Mouse (Mus musculus): ENCODE measurements around the gene Gas2l3. TPM values are rescaled to one million over a fixed set of nuclear protein-coding genes. Genes with fewer than 3 reads are reported as not detected.

The Gas2l3 gene
- polyA plus RNA-seq, 2 experiments: 5.9 to 11.3 TPM

GRCm38 (mm10) chr10:89391571-89392163, 52.1 kb downstream of the Gas2l3 start:
- Histone ChIP-seq H3K27ac (replicated peaks; ENCODE audit: low read depth, low read length) (no peak overlapping the region), H3K27me3 (ENCODE audit: control insufficient read depth, insufficient read depth, low read length) (no peaks in the 10 kb centered on the region), H3K4me3 (replicated peaks; ENCODE audit: low read length) (no peak overlapping the region), H3K4me2 (replicated peaks; ENCODE audit: low read depth, low read length, severe bottlenecking) (no peak overlapping the region), H3K36me3 (ENCODE audit: control insufficient read depth, insufficient read depth, low read length) (no peaks in the 10 kb centered on the region), H3K9ac (ENCODE audit: low read depth, low read length, severe bottlenecking) (no peak overlapping the region), H3K9me3 (ENCODE audit: control insufficient read depth, low read length) (no peaks in the 10 kb centered on the region), H3K4me1 (ENCODE audit: control insufficient read depth, insufficient read depth, low read length) (no peaks in the 10 kb centered on the region)
- WGBS: 70% methylated on average over 4 of the region's 4 CpGs
- DNase-seq (ENCODE audit: low spot score) (no peak), ATAC-seq (ENCODE audit: low FRiP score, low read depth) (no peak)
- TF ChIP-seq POLR2A (IDR thresholded peaks at IDR 0.05; ENCODE audit: borderline replicate concordance, extremely low read depth, insufficient read depth, insufficient read length): no peak

GRCm38 (mm10) chr10:89386461-89386860, 57.3 kb downstream of the Gas2l3 start:
- Histone ChIP-seq H3K4me2 (replicated peaks; ENCODE audit: low read depth, low read length, severe bottlenecking) (no peak overlapping the region), H3K27me3 (ENCODE audit: control insufficient read depth, insufficient read depth, low read length) (no peaks in the 10 kb centered on the region), H3K27ac (replicated peaks; ENCODE audit: low read depth, low read length) (no peak overlapping the region), H3K36me3 (ENCODE audit: control insufficient read depth, insufficient read depth, low read length) (no peaks in the 10 kb centered on the region), H3K9ac (ENCODE audit: low read depth, low read length, severe bottlenecking) (no peak overlapping the region), H3K9me3 (ENCODE audit: control insufficient read depth, low read length) (no peaks in the 10 kb centered on the region), H3K4me3 (replicated peaks; ENCODE audit: low read length) (no peak overlapping the region), H3K4me1 (ENCODE audit: control insufficient read depth, insufficient read depth, low read length) (no peaks in the 10 kb centered on the region)
- ATAC-seq (ENCODE audit: low FRiP score, low read depth) (no peak), DNase-seq (ENCODE audit: low spot score) (no peak)
- WGBS: 81% methylated on average over 3 of the region's 3 CpGs
- TF ChIP-seq POLR2A (IDR thresholded peaks at IDR 0.05; ENCODE audit: borderline replicate concordance, extremely low read depth, insufficient read depth, insufficient read length): no peak

GRCm38 (mm10) chr10:89383462-89383861, 60.3 kb downstream of the Gas2l3 start:
- peak; percentile 67 for DNase-seq (ENCODE audit: low spot score)
- no peak overlapping the region for H3K4me3 ChIP-seq (replicated peaks; ENCODE audit: low read length)
- no peaks in the 10 kb centered on the region for H3K27me3 ChIP-seq (ENCODE audit: control insufficient read depth, insufficient read depth, low read length)
- no peak for TF ChIP-seq POLR2A (IDR thresholded peaks at IDR 0.05; ENCODE audit: borderline replicate concordance, extremely low read depth, insufficient read depth, insufficient read length)
- H3K27ac ChIP-seq (replicated peaks; ENCODE audit: low read depth, low read length): no peak overlapping the region
- no peaks in the 10 kb centered on the region for H3K9me3 ChIP-seq (ENCODE audit: control insufficient read depth, low read length)
- WGBS: 4% methylated on average over 5 of the region's 5 CpGs
- no peaks in the 10 kb centered on the region for H3K4me1 ChIP-seq (ENCODE audit: control insufficient read depth, insufficient read depth, low read length)
- no peaks in the 10 kb centered on the region for H3K36me3 ChIP-seq (ENCODE audit: control insufficient read depth, insufficient read depth, low read length)
- no peak overlapping the region for H3K9ac ChIP-seq (ENCODE audit: low read depth, low read length, severe bottlenecking)
- peak; percentile 65 for ATAC-seq (ENCODE audit: low FRiP score, low read depth)
- H3K4me2 ChIP-seq (replicated peaks; ENCODE audit: low read depth, low read length, severe bottlenecking): no peak overlapping the region

GRCm38 (mm10) chr10:89377750-89378149, 66.0 kb downstream of the Gas2l3 start:
- TF ChIP-seq POLR2A (IDR thresholded peaks at IDR 0.05; ENCODE audit: borderline replicate concordance, extremely low read depth, insufficient read depth, insufficient read length): no peak
- no peak for DNase-seq (ENCODE audit: low spot score)
- no peaks in the 10 kb centered on the region for H3K27me3 ChIP-seq (ENCODE audit: control insufficient read depth, insufficient read depth, low read length)
- H3K4me2 ChIP-seq (replicated peaks; ENCODE audit: low read depth, low read length, severe bottlenecking): no peak overlapping the region
- H3K27ac ChIP-seq (replicated peaks; ENCODE audit: low read depth, low read length): no peak overlapping the region
- no peaks in the 10 kb centered on the region for H3K36me3 ChIP-seq (ENCODE audit: control insufficient read depth, insufficient read depth, low read length)
- H3K4me1 ChIP-seq (ENCODE audit: control insufficient read depth, insufficient read depth, low read length): no peaks in the 10 kb centered on the region
- H3K9me3 ChIP-seq (ENCODE audit: control insufficient read depth, low read length): no peaks in the 10 kb centered on the region
- H3K4me3 ChIP-seq (replicated peaks; ENCODE audit: low read length): no peak overlapping the region
- H3K9ac ChIP-seq (ENCODE audit: low read depth, low read length, severe bottlenecking): no peak overlapping the region
- WGBS: 75% methylated on average over 4 of the region's 4 CpGs
- no peak for ATAC-seq (ENCODE audit: low FRiP score, low read depth)

GRCm38 (mm10) chr10:89370051-89370450, 73.7 kb downstream of the Gas2l3 start:
- Histone ChIP-seq H3K4me2 (replicated peaks; ENCODE audit: low read depth, low read length, severe bottlenecking) (no peak overlapping the region), H3K27me3 (ENCODE audit: control insufficient read depth, insufficient read depth, low read length) (no peaks in the 10 kb centered on the region), H3K27ac (replicated peaks; ENCODE audit: low read depth, low read length) (no peak overlapping the region), H3K4me3 (replicated peaks; ENCODE audit: low read length) (no peak overlapping the region), H3K9me3 (ENCODE audit: control insufficient read depth, low read length) (no peaks in the 10 kb centered on the region), H3K4me1 (ENCODE audit: control insufficient read depth, insufficient read depth, low read length) (no peaks in the 10 kb centered on the region), H3K9ac (ENCODE audit: low read depth, low read length, severe bottlenecking) (no peak overlapping the region), H3K36me3 (ENCODE audit: control insufficient read depth, insufficient read depth, low read length) (no peaks in the 10 kb centered on the region)
- 23% methylated on average over 1 of the region's 1 CpGs for WGBS
- TF ChIP-seq POLR2A (IDR thresholded peaks at IDR 0.05; ENCODE audit: borderline replicate concordance, extremely low read depth, insufficient read depth, insufficient read length): no peak
- DNase-seq (ENCODE audit: low spot score) (no peak), ATAC-seq (ENCODE audit: low FRiP score, low read depth) (no peak)

- Histone ChIP-seq H3K4me1 (ENCODE audit: control insufficient read depth, insufficient read depth, low read length) (no peaks in the 10 kb centered on the region), H3K9me3 (ENCODE audit: control insufficient read depth, low read length) (no peaks in the 10 kb centered on the region), H3K36me3 (ENCODE audit: control insufficient read depth, insufficient read depth, low read length) (no peaks in the 10 kb centered on the region), H3K4me2 (replicated peaks; ENCODE audit: low read depth, low read length, severe bottlenecking) (no peak overlapping the region), H3K4me3 (replicated peaks; ENCODE audit: low read length) (no peak overlapping the region), H3K27ac (replicated peaks; ENCODE audit: low read depth, low read length) (no peak overlapping the region), H3K27me3 (ENCODE audit: control insufficient read depth, insufficient read depth, low read length) (no peaks in the 10 kb centered on the region), H3K9ac (ENCODE audit: low read depth, low read length, severe bottlenecking) (no peak overlapping the region)
- WGBS: 81% methylated on average over 3 of the region's 3 CpGs
- DNase-seq (ENCODE audit: low spot score) (no peak), ATAC-seq (ENCODE audit: low FRiP score, low read depth) (no peak)
- no peak for TF ChIP-seq POLR2A (IDR thresholded peaks at IDR 0.05; ENCODE audit: borderline replicate concordance, extremely low read depth, insufficient read depth, insufficient read length)
Observed at GRCm38 (mm10) chr10:89358933-89359332, 84.8 kb downstream of the Gas2l3 start.

Other genes starting within 250 kb of the Gas2l3 start
- gene Ano4, start 99.2 kb downstream of the Gas2l3 start, polyA plus RNA-seq (2012; rRNA removed): 0.50 and 0.79 TPM in 2 replicates
- gene Ano4, start 99.2 kb downstream of the Gas2l3 start, polyA plus RNA-seq (2014; fragmentation: Nextera tagmentation; extraction: Ambion mirVana): 0.76 and 1.0 TPM in 2 replicates
- 0.03 and 0.08 TPM in 2 replicates for gene Nr1h4, start 89.6 kb upstream of the Gas2l3 start, polyA plus RNA-seq (2012; rRNA removed)
- not detected in 2 replicates for gene Nr1h4, start 89.6 kb upstream of the Gas2l3 start, polyA plus RNA-seq (2014; fragmentation: Nextera tagmentation; extraction: Ambion mirVana)
- gene Slc17a8, start 177.3 kb upstream of the Gas2l3 start, polyA plus RNA-seq (2012; rRNA removed): 0.03 and 0.09 TPM in 2 replicates
- not detected in 2 replicates for gene Slc17a8, start 177.3 kb upstream of the Gas2l3 start, polyA plus RNA-seq (2014; fragmentation: Nextera tagmentation; extraction: Ambion mirVana)
- 26.6 and 26.8 TPM in 2 replicates for gene Scyl2, start 242.3 kb upstream of the Gas2l3 start, polyA plus RNA-seq (2012; rRNA removed)
- gene Scyl2, start 242.3 kb upstream of the Gas2l3 start, polyA plus RNA-seq (2014; fragmentation: Nextera tagmentation; extraction: Ambion mirVana): 12.4 and 13.5 TPM in 2 replicates

All from limb, embryonic 14.5 days (tissue).